Mouse (Mus musculus) megakaryocyte, adult 5-6 weeks (primary cell): ENCODE measurements at regions not wholly inside any gene's neighbourhood (a gene's known extent, or its start where the extent isn't known, plus 50 kb on each side); places are given as distances from the start of the nearest gene placed in this dataset.

Experiments used
- ATAC-seq: 2 replicates; pipeline ENCODE4 v1.8.0; 2016; ENCODE audit warnings: mild to moderate bottlenecking, inconsistent platforms; ENCODE audit not compliant: poor library complexity, severe bottlenecking

GRCm38 (mm10) chr5:102275621-102276020, 205.6 kb upstream of the Arhgap24 start:
- ATAC-seq: no peak

GRCm38 (mm10) chr5:102287131-102287530, 194.1 kb upstream of the Arhgap24 start:
- no peak for ATAC-seq

- no peak for ATAC-seq
Observed at GRCm38 (mm10) chr5:102290866-102291265, 190.3 kb upstream of the Arhgap24 start.

- no peak for ATAC-seq
Observed at GRCm38 (mm10) chr5:102295564-102295963, 185.6 kb upstream of the Arhgap24 start.

- no peak for ATAC-seq
Observed at GRCm38 (mm10) chr5:102306309-102306708, 174.9 kb upstream of the Arhgap24 start.

- no peak for ATAC-seq
Observed at GRCm38 (mm10) chr5:102306718-102307117, 174.5 kb upstream of the Arhgap24 start.

GRCm38 (mm10) chr5:102311570-102311969, 169.6 kb upstream of the Arhgap24 start:
- ATAC-seq: no peak

- no peak for ATAC-seq
Observed at GRCm38 (mm10) chr5:102328197-102328784, 152.9 kb upstream of the Arhgap24 start.

GRCm38 (mm10) chr5:102333894-102334293, 147.3 kb upstream of the Arhgap24 start:
- no peak for ATAC-seq

GRCm38 (mm10) chr5:102334442-102335197, 146.6 kb upstream of the Arhgap24 start:
- ATAC-seq: no peak

- no peak for ATAC-seq
Observed at GRCm38 (mm10) chr5:102366481-102366880, 114.7 kb upstream of the Arhgap24 start.

- no peak for ATAC-seq
Observed at GRCm38 (mm10) chr5:102373309-102373971, 107.8 kb upstream of the Arhgap24 start.

GRCm38 (mm10) chr5:102373972-102374755, 107.0 kb upstream of the Arhgap24 start:
- no peak for ATAC-seq

- no peak for ATAC-seq
Observed at GRCm38 (mm10) chr5:102375339-102375738, 105.9 kb upstream of the Arhgap24 start.

- ATAC-seq: no peak
Observed at GRCm38 (mm10) chr5:102393941-102394340, 87.2 kb upstream of the Arhgap24 start.

GRCm38 (mm10) chr5:102395608-102396146, 85.5 kb upstream of the Arhgap24 start:
- no peak for ATAC-seq

GRCm38 (mm10) chr5:102399006-102399405, 82.2 kb upstream of the Arhgap24 start:
- ATAC-seq: no peak

- ATAC-seq: no peak
Observed at GRCm38 (mm10) chr5:102417642-102418041, 63.5 kb upstream of the Arhgap24 start.

- ATAC-seq: peak; percentile 66
Observed at GRCm38 (mm10) chr5:102419089-102419488, 62.1 kb upstream of the Arhgap24 start.

- ATAC-seq: peak; percentile 62
Observed at GRCm38 (mm10) chr5:102424636-102425242, 56.5 kb upstream of the Arhgap24 start.
